Mouse (Mus musculus): ENCODE data around the gene Asap3.
A peak's percentile ranks its signal among the peaks of the same experiment; 100 is the strongest.

Gene Asap3

GRCm38 (mm10) chr4:136206033-136206893 is at the start of gene Asap3:
TSS of gene Asap3 (plus strand) at chr4:136206365.
- peak; percentile 82 to 88 for DNase-seq (ENCODE audit: low spot score in 2 of 2)

DNA sequence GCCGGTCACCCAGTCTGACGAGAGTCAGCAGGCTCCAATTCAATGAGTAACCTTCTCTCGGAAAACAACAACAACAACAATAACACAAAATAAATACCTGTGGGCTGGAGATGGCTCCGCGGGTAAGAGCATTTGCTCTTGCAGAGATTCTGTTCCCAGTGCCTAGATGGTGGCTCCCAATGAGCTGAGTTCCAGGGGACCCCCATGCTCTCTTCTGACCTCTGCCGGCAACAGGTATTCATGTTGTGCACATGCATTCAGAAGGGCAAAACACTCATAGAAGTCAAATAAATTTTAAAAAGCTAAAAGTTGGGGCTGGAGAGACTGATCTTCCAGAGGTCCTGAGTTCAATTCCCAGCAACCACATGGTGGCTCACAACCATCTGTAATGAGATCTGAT is 47.7 kb upstream of the Asap3 start:
- DNase-seq (ENCODE audit: low spot score in 2 of 2): no peak

GRCm38 (mm10) chr4:136159802-136160397 is 46.3 kb upstream of the Asap3 start:
- DNase-seq (ENCODE audit: low spot score in 2 of 2): peak; percentile 57 to 64

- DNase-seq (ENCODE audit: low spot score in 2 of 2): peak; percentile 63 to 82
Observed at GRCm38 (mm10) chr4:136163448-136163847, 42.7 kb upstream of the Asap3 start.

GRCm38 (mm10) chr4:136164981-136165380 is 41.2 kb upstream of the Asap3 start:
- no peak for DNase-seq (ENCODE audit: low spot score in 2 of 2)

- no peak for DNase-seq (ENCODE audit: low spot score in 2 of 2)
Observed at GRCm38 (mm10) chr4:136167701-136168100, 38.5 kb upstream of the Asap3 start.

GRCm38 (mm10) chr4:136170401-136170800 is 35.8 kb upstream of the Asap3 start:
- no peak for DNase-seq (ENCODE audit: low spot score in 2 of 2)

- DNase-seq (ENCODE audit: low spot score in 2 of 2): no peak
Observed at GRCm38 (mm10) chr4:136171455-136171854, 34.7 kb upstream of the Asap3 start.

GRCm38 (mm10) chr4:136172011-136172541 is 34.1 kb upstream of the Asap3 start, which contains the start of gene E2f2:
TSS of gene E2f2 (plus strand) at chr4:136172394.
- DNase-seq (ENCODE audit: low spot score in 2 of 2): peak in 1 of 2 experiments; percentile 40

GRCm38 (mm10) chr4:136172542-136173209 is 33.5 kb upstream of the Asap3 start:
- peak in 1 of 2 experiments; percentile 48 for DNase-seq (ENCODE audit: low spot score in 2 of 2)

GRCm38 (mm10) chr4:136173210-136173715 is 32.9 kb upstream of the Asap3 start:
- no peak for DNase-seq (ENCODE audit: low spot score in 2 of 2)

GRCm38 (mm10) chr4:136174216-136175193 is 31.7 kb upstream of the Asap3 start:
- no peak for DNase-seq (ENCODE audit: low spot score in 2 of 2)

DNA sequence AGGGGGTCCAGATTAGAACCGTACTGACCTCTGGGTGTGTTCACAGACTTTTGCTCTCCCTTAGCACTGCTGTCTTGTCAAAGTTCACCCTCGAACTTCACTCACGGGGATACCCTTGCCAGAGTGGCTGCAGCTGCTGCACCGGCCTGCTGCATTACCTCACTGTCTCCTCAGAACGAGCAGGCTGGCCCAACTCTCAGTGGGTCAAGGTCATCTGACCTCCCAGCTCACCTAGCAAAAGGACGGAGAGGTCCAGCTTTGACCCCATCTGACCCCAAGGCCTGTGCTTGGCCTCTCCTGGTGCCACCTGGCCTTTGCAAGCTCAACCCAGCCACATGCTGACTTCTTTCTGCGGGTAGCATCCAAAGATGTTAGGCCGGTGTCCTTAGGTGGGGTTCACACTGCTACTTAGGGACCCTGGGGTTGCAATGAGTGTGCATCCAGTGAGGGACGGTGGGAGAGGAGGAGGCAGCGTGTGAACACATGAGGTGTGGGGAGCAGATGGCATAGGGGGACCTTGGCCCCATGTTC is 30.1 kb upstream of the Asap3 start:
- DNase-seq (ENCODE audit: low spot score in 2 of 2): no peak

- no peak for DNase-seq (ENCODE audit: low spot score in 2 of 2)
Observed at GRCm38 (mm10) chr4:136177244-136177611, 28.9 kb upstream of the Asap3 start.

- no peak for DNase-seq (ENCODE audit: low spot score in 2 of 2)
Observed at GRCm38 (mm10) chr4:136177612-136178474, 28.3 kb upstream of the Asap3 start.

GRCm38 (mm10) chr4:136178475-136178921 is 27.7 kb upstream of the Asap3 start:
- no peak for DNase-seq (ENCODE audit: low spot score in 2 of 2)

- no peak for DNase-seq (ENCODE audit: low spot score in 2 of 2)
Observed at GRCm38 (mm10) chr4:136179456-136179855, 26.7 kb upstream of the Asap3 start.

GRCm38 (mm10) chr4:136179998-136180397 is 26.2 kb upstream of the Asap3 start:
- DNase-seq (ENCODE audit: low spot score in 2 of 2): peak; percentile 48 to 73
